Mouse (Mus musculus) stomach, postnatal 0 days (tissue): ENCODE data around the gene Fosl2.

Source experiments
- CTCF ChIP-seq: IDR thresholded peaks from 2 replicates; pipeline ENCODE4 v1.5.1; 2016; ENCODE audit warnings: antibody characterized with exemption, low read depth, mild to moderate bottlenecking, moderate library complexity
- EP300 ChIP-seq: optimal IDR thresholded peaks from 2 replicates; pipeline ENCODE3; 2016; ENCODE audit warnings: antibody characterized with exemption

- TF ChIP-seq CTCF (peak; percentile 4; the same call in 1 of the 2 replicates), EP300 (peak; percentile 17)
These were observed at the start of gene Fosl2 for GRCm38 (mm10) chr5:32135336-32136206.
